Mouse (Mus musculus) forebrain, embryonic 16.5 days (tissue): Measurements from ENCODE around the gene Micall1. TPM values are rescaled to one million over a fixed set of nuclear protein-coding genes. Genes with fewer than 3 reads are reported as not detected.

Source experiments
- ATAC-seq: fragments of 200-750 bp; cut with Nextera tagmentation; 2 replicates; pipeline ENCODE4 v1.8.0; 2017; ENCODE audit warnings: mild to moderate bottlenecking, moderate library complexity
- H3K27ac ChIP-seq: fragments of 300-500 bp; sonication (generic); 2 replicates; pipeline ENCODE4 v1.5.1; 2014; ENCODE audit warnings: low read length, control low read depth
- H3K27me3 ChIP-seq: fragments of 300-500 bp; sonication (generic); replicated peaks from 2 replicates; pipeline ENCODE4 v1.6.1; 2014; ENCODE audit warnings: low read length; ENCODE audit not compliant: control insufficient read depth, insufficient read depth
- H3K36me3 ChIP-seq: fragments of 300-500 bp; sonication (generic); 2 replicates; pipeline ENCODE4 v1.6.1; 2014; ENCODE audit not compliant: control insufficient read depth, insufficient read depth
- H3K4me1 ChIP-seq: fragments of 300-500 bp; sonication (generic); replicated peaks from 2 replicates; pipeline ENCODE4 v1.6.1; 2014; ENCODE audit warnings: low read length; ENCODE audit not compliant: control insufficient read depth, insufficient read depth
- H3K4me2 ChIP-seq: fragments of 300-500 bp; sonication (generic); 2 replicates; pipeline ENCODE4 v1.6.1; 2014; ENCODE audit warnings: mild to moderate bottlenecking, low read length, control low read depth
- H3K4me3 ChIP-seq: fragments of 300-500 bp; sonication (generic); replicated peaks from 2 replicates; pipeline ENCODE4 v1.5.1; 2014; ENCODE audit warnings: mild to moderate bottlenecking, low read length, control low read depth
- H3K9ac ChIP-seq: fragments of 300-500 bp; sonication (generic); replicated peaks from 2 replicates; pipeline ENCODE4 v1.6.1; 2014; ENCODE audit warnings: low read depth, low read length, control low read depth
- H3K9me3 ChIP-seq: fragments of 300-500 bp; sonication (generic); 2 replicates; pipeline ENCODE4 v1.6.1; 2016; ENCODE audit warnings: low read length; ENCODE audit not compliant: control insufficient read depth
- WGBS: fragments of 180-500 bp; shearing (Covaris S2); extraction: QIAGEN DNeasy Blood & Tissue Kit; methylation state at CpG from one replicate; pipeline ENCODE4 v1.1.7; 2014; 5-methylcytosine and 5-hydroxymethylcytosine counted together
- polyA plus RNA-seq: library from polyadenylated mRNA; unstranded; fragments of >200 nt; fragmentation: Nextera tagmentation; extraction: Ambion mirVana; gene quantifications from 2 replicates; pipeline ENCODE4 v1.2.1, GENCODE M21; 2015

Micall1 gene
- polyA plus RNA-seq, 1 experiment from 2014 or later = 10.0 TPM

GRCm38 (mm10) chr15:79122546-79122945 lies 13.8 kb downstream of the Micall1 start:
- no peak overlapping the region for H3K4me3 ChIP-seq
- H3K27ac ChIP-seq = no peak overlapping the region
- peaks cover 8% of the 10 kb centered on the region for H3K36me3 ChIP-seq
- H3K4me1 ChIP-seq = no peaks in the 10 kb centered on the region
- H3K27me3 ChIP-seq = no peaks in the 10 kb centered on the region
- no peak overlapping the region for H3K4me2 ChIP-seq
- ATAC-seq = no peak
- H3K9me3 ChIP-seq = no peaks in the 10 kb centered on the region
- H3K9ac ChIP-seq = no peak overlapping the region
- 85% methylated on average over 13 of the region's 13 CpGs for WGBS

GRCm38 (mm10) chr15:79123751-79124150 lies 15.1 kb downstream of the Micall1 start:
- Histone ChIP-seq H3K27ac (no peak overlapping the region), H3K9ac (no peak overlapping the region), H3K4me3 (no peak overlapping the region), H3K9me3 (no peaks in the 10 kb centered on the region), H3K36me3 (peaks cover 12% of the 10 kb centered on the region), H3K4me2 (no peak overlapping the region), H3K4me1 (no peaks in the 10 kb centered on the region), H3K27me3 (no peaks in the 10 kb centered on the region)
- no peak for ATAC-seq
- 92% methylated on average over 6 of the region's 6 CpGs for WGBS

GRCm38 (mm10) chr15:79124331-79124875 lies 15.7 kb downstream of the Micall1 start:
- WGBS = 87% methylated on average over 10 of the region's 10 CpGs
- H3K9me3 ChIP-seq = no peaks in the 10 kb centered on the region
- ATAC-seq = no peak
- no peak overlapping the region for H3K4me3 ChIP-seq
- H3K36me3 ChIP-seq = peaks cover 12% of the 10 kb centered on the region
- H3K27ac ChIP-seq = no peak overlapping the region
- no peaks in the 10 kb centered on the region for H3K27me3 ChIP-seq
- H3K4me2 ChIP-seq = no peak overlapping the region
- no peak overlapping the region for H3K9ac ChIP-seq
- H3K4me1 ChIP-seq = no peaks in the 10 kb centered on the region

- Histone ChIP-seq H3K27me3 (no peaks in the 10 kb centered on the region), H3K4me1 (no peaks in the 10 kb centered on the region), H3K4me2 (no peak overlapping the region), H3K4me3 (no peak overlapping the region), H3K36me3 (peaks cover 16% of the 10 kb centered on the region), H3K27ac (no peak overlapping the region), H3K9me3 (no peaks in the 10 kb centered on the region), H3K9ac (no peak overlapping the region)
- 83% methylated on average over 13 of the region's 13 CpGs for WGBS
- ATAC-seq = no peak
Observed at GRCm38 (mm10) chr15:79126217-79126932, 17.7 kb downstream of the Micall1 start.

GRCm38 (mm10) chr15:79127101-79127500 lies 18.4 kb downstream of the Micall1 start:
- ATAC-seq = no peak
- 94% methylated on average over 12 of the region's 12 CpGs for WGBS
- H3K9ac ChIP-seq = no peak overlapping the region

GRCm38 (mm10) chr15:79128208-79128607 lies 19.5 kb downstream of the Micall1 start:
- Histone ChIP-seq H3K36me3 (peaks cover 18% of the 10 kb centered on the region), H3K4me2 (no peak overlapping the region), H3K9me3 (no peaks in the 10 kb centered on the region), H3K9ac (no peak overlapping the region), H3K27ac (no peak overlapping the region), H3K27me3 (no peaks in the 10 kb centered on the region), H3K4me1 (no peaks in the 10 kb centered on the region), H3K4me3 (no peak overlapping the region)
- 97% methylated on average over 5 of the region's 5 CpGs for WGBS
- ATAC-seq = no peak

More at GRCm38 (mm10) chr15:79127101-79127500, 18.4 kb downstream of the Micall1 start:
- H3K4me3 ChIP-seq = no peak overlapping the region
- H3K27me3 ChIP-seq = no peaks in the 10 kb centered on the region
- H3K4me1 ChIP-seq = no peaks in the 10 kb centered on the region
- no peak overlapping the region for H3K4me2 ChIP-seq
- H3K9me3 ChIP-seq = no peaks in the 10 kb centered on the region
- no peak overlapping the region for H3K27ac ChIP-seq
- peaks cover 18% of the 10 kb centered on the region for H3K36me3 ChIP-seq

- Histone ChIP-seq H3K9ac (no peak overlapping the region), H3K4me1 (no peaks in the 10 kb centered on the region), H3K27ac (no peak overlapping the region), H3K4me3 (no peak overlapping the region), H3K9me3 (no peaks in the 10 kb centered on the region), H3K4me2 (no peak overlapping the region), H3K27me3 (no peaks in the 10 kb centered on the region), H3K36me3 (peaks cover 18% of the 10 kb centered on the region)
- 82% methylated on average over 7 of the region's 7 CpGs for WGBS
- no peak for ATAC-seq
Observed at GRCm38 (mm10) chr15:79129311-79129710, 20.6 kb downstream of the Micall1 start.

- H3K4me2 ChIP-seq = no peak overlapping the region
- peaks cover 18% of the 10 kb centered on the region for H3K36me3 ChIP-seq
- H3K9me3 ChIP-seq = no peaks in the 10 kb centered on the region
- WGBS = 75% methylated on average over 10 of the region's 10 CpGs
- no peak for ATAC-seq
- no peaks in the 10 kb centered on the region for H3K4me1 ChIP-seq
- no peak overlapping the region for H3K9ac ChIP-seq
- H3K27me3 ChIP-seq = no peaks in the 10 kb centered on the region
- no peak overlapping the region for H3K4me3 ChIP-seq
- no peak overlapping the region for H3K27ac ChIP-seq
Observed at GRCm38 (mm10) chr15:79130782-79131181, 22.1 kb downstream of the Micall1 start.

GRCm38 (mm10) chr15:79131442-79131841 lies 22.7 kb downstream of the Micall1 start:
- H3K4me2 ChIP-seq = no peak overlapping the region
- no peak overlapping the region for H3K9ac ChIP-seq
- no peaks in the 10 kb centered on the region for H3K4me1 ChIP-seq
- WGBS = 70% methylated on average over 7 of the region's 7 CpGs
- no peaks in the 10 kb centered on the region for H3K9me3 ChIP-seq
- ATAC-seq = no peak
- no peak overlapping the region for H3K4me3 ChIP-seq
- H3K27me3 ChIP-seq = no peaks in the 10 kb centered on the region
- H3K36me3 ChIP-seq = peaks cover 18% of the 10 kb centered on the region
- no peak overlapping the region for H3K27ac ChIP-seq
